Comparison of ENCODE assay signal across 8 mouse cellular contexts in genomic region chr3:96596228-96596707, GRCm38 (mm10). TPM values are rescaled to one million over a fixed set of nuclear protein-coding genes. Genes with fewer than 3 reads are reported as not detected.
DNase-seq lines count a peak whose midpoint lies in the region; ATAC-seq lines count a peak whose summit lies in the region.

Ankrd34a (plus strand) TSS chr3:96596636.

- peaks cover 76% of the 10 kb centered on the region for H3K4me1 ChIP-seq in megakaryocyte, embryonic 14.5 days
- H3K4me1 ChIP-seq in embryonic facial prominence, embryonic 12.5 days, result peaks cover 47% of the 10 kb centered on the region
- H3K4me1 ChIP-seq in heart, embryonic 12.5 days (replicated peaks), result peaks cover 40% of the 10 kb centered on the region
- peaks cover 59% of the 10 kb centered on the region for H3K4me1 ChIP-seq in liver, embryonic 13.5 days (replicated peaks)

- H3K4me2 ChIP-seq in embryonic facial prominence, embryonic 12.5 days (replicated peaks), result peak within 1 kb of the TSS; percentile 96
- peak within 1 kb of the TSS; percentile 90 for H3K4me2 ChIP-seq in heart, embryonic 12.5 days
- H3K4me2 ChIP-seq in liver, embryonic 13.5 days, result peak within 1 kb of the TSS; percentile 68

- no peaks in the 10 kb centered on the region for H3K9me3 ChIP-seq in megakaryocyte, embryonic 14.5 days
- no peaks in the 10 kb centered on the region for H3K9me3 ChIP-seq in embryonic facial prominence, embryonic 12.5 days
- H3K9me3 ChIP-seq in heart, embryonic 12.5 days (replicated peaks), result no peaks in the 10 kb centered on the region
- no peaks in the 10 kb centered on the region for H3K9me3 ChIP-seq in liver, embryonic 13.5 days (replicated peaks)

- H3K27me3 ChIP-seq in megakaryocyte, embryonic 14.5 days (replicated peaks), result peaks cover 53% of the 10 kb centered on the region
- H3K27me3 ChIP-seq in embryonic facial prominence, embryonic 12.5 days, result peaks cover 17% of the 10 kb centered on the region
- 0 out of 2 replicates have a peak, but pooled peaks cover 5% of the 10 kb centered on the region for H3K27me3 ChIP-seq in heart, embryonic 12.5 days (replicated peaks)
- H3K27me3 ChIP-seq in liver, embryonic 13.5 days, result peaks cover 67% of the 10 kb centered on the region

- no peaks in the 10 kb centered on the region for H3K36me3 ChIP-seq in megakaryocyte, embryonic 14.5 days (replicated peaks; ENCODE audit: low read length)
- no peaks in the 10 kb centered on the region for H3K36me3 ChIP-seq in embryonic facial prominence, embryonic 12.5 days
- H3K36me3 ChIP-seq in heart, embryonic 12.5 days, result no peaks in the 10 kb centered on the region
- no peaks in the 10 kb centered on the region for H3K36me3 ChIP-seq in liver, embryonic 13.5 days

- peak; percentile 52 for DNase-seq in kidney, postnatal 14 days
- no peak for DNase-seq in liver, embryonic 13.5 days
- DNase-seq in right cerebral cortex, adult 2 months (ENCODE audit: low spot score in 2 of 2), result peak; percentile 71 to 87
- DNase-seq in spleen, postnatal 36 days (ENCODE audit: low spot score in 2 of 2), result no peak

- peak within 1 kb of the TSS; percentile 63 for H3K9ac ChIP-seq in embryonic facial prominence, embryonic 12.5 days
- H3K9ac ChIP-seq in heart, embryonic 12.5 days, result peak within 1 kb of the TSS; percentile 85
- H3K9ac ChIP-seq in liver, embryonic 13.5 days, result peak within 1 kb of the TSS; percentile 56

- ATAC-seq in megakaryocyte, adult 5-6 weeks (ENCODE audit: poor library complexity, severe bottlenecking), result no peak
- no peak for ATAC-seq in embryonic facial prominence, embryonic 12.5 days (ENCODE audit: insufficient number of reproducible peaks, insufficient read depth, low FRiP score, low TSS enrichment)
- no peak for ATAC-seq in heart, embryonic 12.5 days (ENCODE audit: insufficient number of reproducible peaks, low FRiP score)
- ATAC-seq in liver, embryonic 13.5 days (ENCODE audit: low read depth), result no peak

- H3K4me3 ChIP-seq in megakaryocyte, embryonic 14.5 days (replicated peaks), result peak within 1 kb of the TSS; percentile 91
- H3K4me3 ChIP-seq in embryonic facial prominence, embryonic 12.5 days, result peak within 1 kb of the TSS; percentile 47
- peak within 1 kb of the TSS; percentile 65 for H3K4me3 ChIP-seq in heart, embryonic 12.5 days
- H3K4me3 ChIP-seq in liver, embryonic 13.5 days (replicated peaks), result peak within 1 kb of the TSS; percentile 53

- H3K27ac ChIP-seq in embryonic facial prominence, embryonic 12.5 days, result peak within 1 kb of the TSS; percentile 64; the same call in 1 of the 2 replicates
- peak within 1 kb of the TSS; percentile 74 for H3K27ac ChIP-seq in heart, embryonic 12.5 days (ENCODE audit: poor library complexity, severe bottlenecking)
- H3K27ac ChIP-seq in liver, embryonic 13.5 days, result no peak within 1 kb of the TSS

- under 1% methylated on average over 23 of the region's 23 CpGs for WGBS in embryonic facial prominence, embryonic 12.5 days
- under 1% methylated on average over 21 of the region's 23 CpGs for WGBS in heart, embryonic 12.5 days
- WGBS in liver, embryonic 13.5 days (ENCODE audit: insufficient replicate concordance), result 5% methylated on average over 20 of the region's 23 CpGs

RNA-seq across cellular contexts. Expression of gene Ankrd34a, which starts in this region (rescaled TPM):
- polyA plus RNA-seq in megakaryocyte, embryonic 14.5 days (2012; ENCODE audit: insufficient read depth, low replicate concordance), result not detected in 2 replicates
- total RNA-seq in megakaryocyte, adult 5-6 weeks (2015), result not detected in 2 replicates
- total RNA-seq in megakaryocyte, adult 5-6 weeks (2017), result not detected in 2 replicates
- polyA plus RNA-seq in embryonic facial prominence, embryonic 12.5 days (2016; fragmentation: Nextera tagmentation; extraction: Ambion mirVana), result 2.1 and 2.3 TPM in 2 replicates
- polyA plus RNA-seq in heart, embryonic 12.5 days (2016; fragmentation: Nextera tagmentation; extraction: Ambion mirVana), result 9.2 and 9.5 TPM in 2 replicates
- polyA plus RNA-seq in liver, embryonic 13.5 days (2015; fragmentation: Nextera tagmentation; extraction: Ambion mirVana), result 0.12 and 0.14 TPM in 2 replicates

Comparison
In these comparisons a context has a peak if more than half of its experiments do, and no peak if none do; other contexts are left out.
1. DNase-seq: peak in kidney, postnatal 14 days (single experiment) and right cerebral cortex, adult 2 months (2 of 2); none in liver, embryonic 13.5 days (single experiment) and spleen, postnatal 36 days (0 of 2).
2. Peak in every context shown above with its lines, with median percentiles within 50 percentile points of each other: H3K4me3 ChIP-seq, H3K4me2 ChIP-seq and H3K9ac ChIP-seq.